Mouse (Mus musculus): ENCODE data around the gene AW822073. TPM values are rescaled to one million over a fixed set of nuclear protein-coding genes. Genes with fewer than 3 reads are reported as not detected.
"Not testable (repeated sequence)": the region's sequence is repeated elsewhere in the genome, so short reads cannot be mapped to it uniquely, and the experiment has no call there.

AW822073 gene
- total RNA-seq, 1 experiment, result 2.2 TPM

- H3K27ac ChIP-seq (ENCODE audit: insufficient read depth, low read depth, low read length, poor library complexity, severe bottlenecking); DNase-seq (ENCODE audit: low read depth, low spot score); H3K36me3 ChIP-seq (ENCODE audit: control insufficient read depth, insufficient read depth, low read length, poor library complexity, severe bottlenecking); H3K4me3 ChIP-seq (ENCODE audit: insufficient read depth in 1 of 2, low read depth in 1 of 2, low read length in 2 of 2, poor library complexity in 1 of 2, severe bottlenecking in 1 of 2); H3K4me1 ChIP-seq (ENCODE audit: control insufficient read depth in 2 of 2, insufficient read depth in 2 of 2, low read length in 2 of 2, poor library complexity in 1 of 2); in situ Hi-C loops (cut with MboI; ENCODE audit: low sequenced_read_pairs in 2 of 2, unreplicated experiment in 2 of 2); H3K9ac ChIP-seq (ENCODE audit: insufficient read depth, low read depth, low read length, poor library complexity, severe bottlenecking); H3K9me3 ChIP-seq (ENCODE audit: control insufficient read depth, insufficient read depth, low read depth, low read length): not testable (repeated sequence)
These were observed 8.5 kb upstream of the AW822073 start for GRCm38 (mm10) chr10:58233054-58233739.

GRCm38 (mm10) chr10:58232641-58232969 lies 7.9 kb upstream of the AW822073 start, which contains the start of gene Duxf3:
Gene Duxf3 (minus strand): TSS chr10:58232675.
- H3K9me3 ChIP-seq (ENCODE audit: control insufficient read depth, insufficient read depth, low read depth, low read length); in situ Hi-C loops (cut with MboI; ENCODE audit: low sequenced_read_pairs in 2 of 2, unreplicated experiment in 2 of 2); H3K9ac ChIP-seq (ENCODE audit: insufficient read depth, low read depth, low read length, poor library complexity, severe bottlenecking); DNase-seq (ENCODE audit: low read depth, low spot score); H3K27ac ChIP-seq (ENCODE audit: insufficient read depth, low read depth, low read length, poor library complexity, severe bottlenecking); H3K36me3 ChIP-seq (ENCODE audit: control insufficient read depth, insufficient read depth, low read length, poor library complexity, severe bottlenecking); H3K4me1 ChIP-seq (ENCODE audit: control insufficient read depth in 2 of 2, insufficient read depth in 2 of 2, low read length in 2 of 2, poor library complexity in 1 of 2): not testable (repeated sequence)
- H3K4me3 ChIP-seq (ENCODE audit: insufficient read depth in 1 of 2, low read depth in 1 of 2, low read length in 2 of 2, poor library complexity in 1 of 2, severe bottlenecking in 1 of 2), result peak within 1 kb of the TSS in 1 of 2 experiments; percentile 0; a peak in 2 of 4 replicates

- H3K9ac ChIP-seq (ENCODE audit: insufficient read depth, low read depth, low read length, poor library complexity, severe bottlenecking); H3K4me1 ChIP-seq (ENCODE audit: control insufficient read depth in 2 of 2, insufficient read depth in 2 of 2, low read length in 2 of 2, poor library complexity in 1 of 2); in situ Hi-C loops (cut with MboI; ENCODE audit: low sequenced_read_pairs in 2 of 2, unreplicated experiment in 2 of 2); H3K27ac ChIP-seq (ENCODE audit: insufficient read depth, low read depth, low read length, poor library complexity, severe bottlenecking); H3K9me3 ChIP-seq (ENCODE audit: control insufficient read depth, insufficient read depth, low read depth, low read length); H3K36me3 ChIP-seq (ENCODE audit: control insufficient read depth, insufficient read depth, low read length, poor library complexity, severe bottlenecking): not testable (repeated sequence)
- H3K4me3 ChIP-seq (ENCODE audit: insufficient read depth in 1 of 2, low read depth in 1 of 2, low read length in 2 of 2, poor library complexity in 1 of 2, severe bottlenecking in 1 of 2), result peak overlapping the region in 1 of 2 experiments; percentile 0; a peak in 2 of 4 replicates
- DNase-seq (ENCODE audit: low read depth, low spot score), result peak; percentile 62
- TF ChIP-seq HCFC1 (IDR thresholded peaks at IDR 0.05; ENCODE audit: borderline replicate concordance, insufficient read depth, low read length), result peak; percentile 60; the same call in 1 of the 2 replicates
These were observed 7.3 kb upstream of the AW822073 start for GRCm38 (mm10) chr10:58231779-58232640.

GRCm38 (mm10) chr10:58231088-58231487 lies 6.4 kb upstream of the AW822073 start:
- in situ Hi-C loops (cut with MboI; ENCODE audit: low sequenced_read_pairs in 2 of 2, unreplicated experiment in 2 of 2); H3K9ac ChIP-seq (ENCODE audit: insufficient read depth, low read depth, low read length, poor library complexity, severe bottlenecking); H3K9me3 ChIP-seq (ENCODE audit: control insufficient read depth, insufficient read depth, low read depth, low read length); H3K36me3 ChIP-seq (ENCODE audit: control insufficient read depth, insufficient read depth, low read length, poor library complexity, severe bottlenecking); H3K4me1 ChIP-seq (ENCODE audit: control insufficient read depth in 2 of 2, insufficient read depth in 2 of 2, low read length in 2 of 2, poor library complexity in 1 of 2); H3K27ac ChIP-seq (ENCODE audit: insufficient read depth, low read depth, low read length, poor library complexity, severe bottlenecking); DNase-seq (ENCODE audit: low read depth, low spot score); H3K4me3 ChIP-seq (ENCODE audit: insufficient read depth in 1 of 2, low read depth in 1 of 2, low read length in 2 of 2, poor library complexity in 1 of 2, severe bottlenecking in 1 of 2): not testable (repeated sequence)

GRCm38 (mm10) chr10:58230021-58230420 lies 5.3 kb upstream of the AW822073 start:
- DNase-seq (ENCODE audit: low read depth, low spot score); H3K27ac ChIP-seq (ENCODE audit: insufficient read depth, low read depth, low read length, poor library complexity, severe bottlenecking); H3K9ac ChIP-seq (ENCODE audit: insufficient read depth, low read depth, low read length, poor library complexity, severe bottlenecking); H3K36me3 ChIP-seq (ENCODE audit: control insufficient read depth, insufficient read depth, low read length, poor library complexity, severe bottlenecking); in situ Hi-C loops (cut with MboI; ENCODE audit: low sequenced_read_pairs in 2 of 2, unreplicated experiment in 2 of 2); H3K4me1 ChIP-seq (ENCODE audit: control insufficient read depth in 2 of 2, insufficient read depth in 2 of 2, low read length in 2 of 2, poor library complexity in 1 of 2); H3K9me3 ChIP-seq (ENCODE audit: control insufficient read depth, insufficient read depth, low read depth, low read length); H3K4me3 ChIP-seq (ENCODE audit: insufficient read depth in 1 of 2, low read depth in 1 of 2, low read length in 2 of 2, poor library complexity in 1 of 2, severe bottlenecking in 1 of 2): not testable (repeated sequence)

- H3K27ac ChIP-seq (ENCODE audit: insufficient read depth, low read depth, low read length, poor library complexity, severe bottlenecking); H3K9me3 ChIP-seq (ENCODE audit: control insufficient read depth, insufficient read depth, low read depth, low read length); DNase-seq (ENCODE audit: low read depth, low spot score); H3K36me3 ChIP-seq (ENCODE audit: control insufficient read depth, insufficient read depth, low read length, poor library complexity, severe bottlenecking); H3K4me1 ChIP-seq (ENCODE audit: control insufficient read depth in 2 of 2, insufficient read depth in 2 of 2, low read length in 2 of 2, poor library complexity in 1 of 2); in situ Hi-C loops (cut with MboI; ENCODE audit: low sequenced_read_pairs in 2 of 2, unreplicated experiment in 2 of 2); H3K4me3 ChIP-seq (ENCODE audit: insufficient read depth in 1 of 2, low read depth in 1 of 2, low read length in 2 of 2, poor library complexity in 1 of 2, severe bottlenecking in 1 of 2); H3K9ac ChIP-seq (ENCODE audit: insufficient read depth, low read depth, low read length, poor library complexity, severe bottlenecking): not testable (repeated sequence)
These were observed 3.1 kb upstream of the AW822073 start for GRCm38 (mm10) chr10:58227798-58228197.

- in situ Hi-C loops (cut with MboI; ENCODE audit: low sequenced_read_pairs in 2 of 2, unreplicated experiment in 2 of 2); H3K27ac ChIP-seq (ENCODE audit: insufficient read depth, low read depth, low read length, poor library complexity, severe bottlenecking): not testable (repeated sequence)
These were observed 1.6 kb upstream of the AW822073 start for GRCm38 (mm10) chr10:58226357-58226756.

More at GRCm38 (mm10) chr10:58226357-58226756, 1.6 kb upstream of the AW822073 start:
- DNase-seq (ENCODE audit: low read depth, low spot score); H3K9ac ChIP-seq (ENCODE audit: insufficient read depth, low read depth, low read length, poor library complexity, severe bottlenecking); H3K4me3 ChIP-seq (ENCODE audit: insufficient read depth in 1 of 2, low read depth in 1 of 2, low read length in 2 of 2, poor library complexity in 1 of 2, severe bottlenecking in 1 of 2); H3K4me1 ChIP-seq (ENCODE audit: control insufficient read depth in 2 of 2, insufficient read depth in 2 of 2, low read length in 2 of 2, poor library complexity in 1 of 2); H3K36me3 ChIP-seq (ENCODE audit: control insufficient read depth, insufficient read depth, low read length, poor library complexity, severe bottlenecking); H3K9me3 ChIP-seq (ENCODE audit: control insufficient read depth, insufficient read depth, low read depth, low read length): not testable (repeated sequence)

All from ES-E14 (cell line).